Mouse (Mus musculus) embryonic facial prominence, embryonic 11.5 days (tissue): ENCODE measurements at regions not wholly inside any gene's neighbourhood (a gene's known extent, or its start where the extent isn't known, plus 50 kb on each side); places are given as distances from the start of the nearest gene placed in this dataset.

Experiments used
- ATAC-seq: fragments of 200-750 bp; cut with Nextera tagmentation; replicated peaks from 2 replicates; pipeline ENCODE4 v1.8.0; 2017; ENCODE audit warnings: low read depth; ENCODE audit not compliant: insufficient number of reproducible peaks, low FRiP score, low TSS enrichment
- DNase-seq: peaks from one replicate; pipeline ENCODE4 v3.0.0-alpha.2; 2015; ENCODE audit warnings: low spot score
- H3K27ac ChIP-seq: fragments of 300-500 bp; sonication (generic); replicated peaks from 2 replicates; pipeline ENCODE4 v1.5.1; 2014; ENCODE audit warnings: mild to moderate bottlenecking, low read depth, low read length, control low read depth
- H3K27me3 ChIP-seq: fragments of 300-500 bp; sonication (generic); 2 replicates; pipeline ENCODE4 v1.6.1; 2014; ENCODE audit warnings: mild to moderate bottlenecking, low read length, moderate library complexity, mixed read lengths; ENCODE audit not compliant: control insufficient read depth, insufficient read depth
- H3K36me3 ChIP-seq: fragments of 300-500 bp; sonication (generic); replicated peaks from 2 replicates; pipeline ENCODE4 v1.6.1; 2014; ENCODE audit warnings: low read depth, mild to moderate bottlenecking, low read length, moderate library complexity, mixed read lengths; ENCODE audit not compliant: control insufficient read depth, insufficient read depth
- H3K4me1 ChIP-seq: fragments of 300-500 bp; sonication (generic); 2 replicates; pipeline ENCODE4 v1.6.1; 2014; ENCODE audit warnings: low read length, mixed read lengths; ENCODE audit not compliant: control insufficient read depth, insufficient read depth
- H3K4me2 ChIP-seq: fragments of 300-500 bp; sonication (generic); 2 replicates; pipeline ENCODE4 v1.6.1; 2014; ENCODE audit warnings: low read depth, mild to moderate bottlenecking, control low read depth, low read length, moderate library complexity
- H3K4me3 ChIP-seq: fragments of 300-500 bp; sonication (generic); 2 replicates; pipeline ENCODE4 v1.5.1; 2014; ENCODE audit warnings: low read depth, low read length, control low read depth
- H3K9ac ChIP-seq: fragments of 300-500 bp; sonication (generic); replicated peaks from 2 replicates; pipeline ENCODE4 v1.6.1; 2014; ENCODE audit warnings: mild to moderate bottlenecking, control low read depth, low read length
- H3K9me3 ChIP-seq: fragments of 300-500 bp; sonication (generic); replicated peaks from 2 replicates; pipeline ENCODE4 v1.6.1; 2016; ENCODE audit warnings: mild to moderate bottlenecking, low read length, inconsistent platforms, mixed read lengths; ENCODE audit not compliant: control insufficient read depth
- WGBS: fragments of 180-500 bp; shearing (Covaris S2); extraction: QIAGEN DNeasy Blood & Tissue Kit; methylation state at CpG from one replicate; pipeline ENCODE4 v1.1.7; 2014; 5-methylcytosine and 5-hydroxymethylcytosine counted together

- H3K4me1 ChIP-seq = no peaks in the 10 kb centered on the region
- H3K9me3 ChIP-seq = no peaks in the 10 kb centered on the region
- H3K4me2 ChIP-seq = no peak overlapping the region
- no peaks in the 10 kb centered on the region for H3K27me3 ChIP-seq
- no peak overlapping the region for H3K9ac ChIP-seq
- 79% methylated on average over 2 of the region's 2 CpGs for WGBS
- no peak overlapping the region for H3K4me3 ChIP-seq
- DNase-seq = no peak
- H3K27ac ChIP-seq = no peak overlapping the region
- ATAC-seq = no peak
- no peaks in the 10 kb centered on the region for H3K36me3 ChIP-seq
Observed at GRCm38 (mm10) chr9:112993627-112994026, 714.4 kb downstream of the Pdcd6ip start.

- no peak for ATAC-seq
- no peaks in the 10 kb centered on the region for H3K9me3 ChIP-seq
Observed at GRCm38 (mm10) chr9:112992937-112993336, 715.1 kb downstream of the Pdcd6ip start.

DNA sequence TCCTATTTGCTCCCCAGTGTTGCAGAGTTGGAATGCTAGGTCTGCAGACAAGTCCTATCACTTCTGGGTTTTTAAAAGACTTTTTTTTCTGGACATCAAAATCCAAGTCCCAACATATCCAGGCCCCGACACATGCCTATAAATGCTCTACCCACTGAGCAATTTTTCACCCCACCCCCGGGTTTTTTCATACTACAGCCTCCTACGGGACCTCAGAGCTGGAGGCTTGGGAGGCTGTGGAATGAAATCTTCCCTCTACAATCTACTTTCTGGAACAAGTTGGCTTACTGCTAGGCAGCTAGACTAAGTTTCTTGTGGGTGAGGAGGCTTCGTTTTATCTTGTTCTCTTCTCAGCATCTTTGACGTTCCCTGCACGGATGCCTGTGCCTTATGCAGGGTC is 724.7 kb downstream of the Pdcd6ip start:
- no peak for DNase-seq
- H3K9ac ChIP-seq = no peak overlapping the region
- H3K4me3 ChIP-seq = no peak overlapping the region
- no peak for ATAC-seq
- 86% methylated on average over 6 of the region's 6 CpGs for WGBS
- H3K36me3 ChIP-seq = no peaks in the 10 kb centered on the region
- no peaks in the 10 kb centered on the region for H3K27me3 ChIP-seq
- no peaks in the 10 kb centered on the region for H3K9me3 ChIP-seq
- H3K4me2 ChIP-seq = no peak overlapping the region
- no peaks in the 10 kb centered on the region for H3K4me1 ChIP-seq
- no peak overlapping the region for H3K27ac ChIP-seq

More at GRCm38 (mm10) chr9:112992937-112993336, 715.1 kb downstream of the Pdcd6ip start:
- peak; percentile 34 for DNase-seq
- H3K4me3 ChIP-seq = no peak overlapping the region
- H3K27me3 ChIP-seq = no peaks in the 10 kb centered on the region
- H3K36me3 ChIP-seq = no peaks in the 10 kb centered on the region
- no peak overlapping the region for H3K27ac ChIP-seq
- no peak overlapping the region for H3K4me2 ChIP-seq
- no peak overlapping the region for H3K9ac ChIP-seq
- H3K4me1 ChIP-seq = no peaks in the 10 kb centered on the region
- WGBS = 54% methylated on average over 3 of the region's 3 CpGs

DNA sequence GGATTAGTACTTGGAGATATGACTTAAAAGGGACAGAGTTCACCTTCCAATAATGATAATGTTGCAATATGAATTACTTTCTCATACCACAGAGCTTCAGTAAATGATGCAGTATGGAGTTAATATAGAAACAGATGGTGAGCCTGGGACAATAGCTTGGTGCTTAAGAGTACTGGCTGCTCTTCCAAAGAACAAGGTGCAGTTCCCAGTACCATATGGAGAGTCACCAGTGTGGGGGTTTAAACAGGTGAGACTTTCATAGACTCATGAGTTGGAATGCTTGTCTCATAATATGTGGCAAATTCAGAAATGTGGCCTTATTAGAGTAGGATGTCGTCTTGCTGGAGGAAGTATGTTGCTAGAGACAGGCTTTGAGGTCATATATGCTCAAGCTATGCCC is 715.8 kb upstream of the Arpp21 start:
- WGBS = 59% methylated on average over 1 of the region's 1 CpGs
- H3K27me3 ChIP-seq = no peaks in the 10 kb centered on the region

DNA sequence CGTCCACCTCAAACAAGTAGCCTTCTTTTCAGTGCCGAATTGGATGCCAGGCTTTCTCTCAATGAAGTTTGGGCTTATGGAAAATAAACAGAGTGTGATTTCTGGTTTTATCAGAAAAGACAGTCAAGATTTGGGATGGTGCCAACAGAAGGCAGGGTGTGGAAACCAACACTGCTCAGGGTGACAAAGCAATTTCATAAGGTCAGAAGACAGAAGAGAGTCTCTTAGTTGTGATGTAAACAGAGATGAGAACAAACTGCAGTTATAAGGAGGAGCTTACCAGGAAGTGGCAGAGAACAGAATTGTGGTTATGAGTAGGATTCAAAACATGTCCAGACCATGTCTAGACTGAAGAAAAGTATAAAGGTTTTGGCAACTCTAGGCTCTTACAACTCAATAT is 714.3 kb upstream of the Arpp21 start:
- no peak for DNase-seq
- Histone ChIP-seq H3K4me2 (no peak overlapping the region), H3K27me3 (no peaks in the 10 kb centered on the region), H3K9me3 (no peaks in the 10 kb centered on the region), H3K27ac (no peak overlapping the region), H3K36me3 (no peaks in the 10 kb centered on the region), H3K4me1 (no peaks in the 10 kb centered on the region), H3K9ac (no peak overlapping the region), H3K4me3 (no peak overlapping the region)
- no peak for ATAC-seq
- WGBS = 80% methylated on average over 2 of the region's 2 CpGs

More for the DNA sequence above, 715.8 kb upstream of the Arpp21 start:
- Histone ChIP-seq H3K27ac (no peak overlapping the region), H3K9ac (no peak overlapping the region), H3K4me2 (no peak overlapping the region), H3K4me3 (no peak overlapping the region), H3K9me3 (no peaks in the 10 kb centered on the region), H3K4me1 (no peaks in the 10 kb centered on the region), H3K36me3 (no peaks in the 10 kb centered on the region)
- ATAC-seq (no peak), DNase-seq (no peak)

GRCm38 (mm10) chr9:112938781-112939180 is 703.0 kb upstream of the Arpp21 start:
- no peak overlapping the region for H3K4me3 ChIP-seq
- ATAC-seq (no peak), DNase-seq (no peak)
- no peaks in the 10 kb centered on the region for H3K9me3 ChIP-seq
- no peaks in the 10 kb centered on the region for H3K4me1 ChIP-seq
- H3K4me2 ChIP-seq = no peak overlapping the region
- H3K36me3 ChIP-seq = no peaks in the 10 kb centered on the region
- H3K27ac ChIP-seq = no peak overlapping the region
- H3K27me3 ChIP-seq = no peaks in the 10 kb centered on the region
- H3K9ac ChIP-seq = no peak overlapping the region

- no peak overlapping the region for H3K9ac ChIP-seq
Observed at GRCm38 (mm10) chr9:112909311-112910101, 673.8 kb upstream of the Arpp21 start.

DNA sequence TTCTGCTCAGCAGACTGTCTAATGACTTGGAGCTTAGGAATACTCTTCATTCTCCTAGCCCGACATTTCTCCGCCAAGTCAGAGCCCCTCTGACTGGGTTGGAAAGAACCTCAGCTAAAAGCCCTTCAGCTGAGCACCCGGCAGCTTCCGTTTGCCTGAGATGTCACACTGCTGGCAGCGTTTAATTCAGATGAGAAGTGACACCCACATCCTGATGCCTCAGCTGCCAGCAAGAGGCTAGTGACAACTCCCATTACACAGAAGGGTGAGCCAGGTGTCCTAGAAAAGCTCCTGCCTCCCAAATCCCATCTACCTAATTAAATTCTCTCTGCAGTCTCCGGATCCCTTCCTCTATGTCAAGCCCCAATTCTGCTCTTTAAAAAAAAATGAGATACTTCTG is 670.2 kb upstream of the Arpp21 start:
- Histone ChIP-seq H3K4me3 (no peak overlapping the region), H3K27ac (no peak overlapping the region), H3K9ac (no peak overlapping the region), H3K4me2 (no peak overlapping the region), H3K9me3 (no peaks in the 10 kb centered on the region), H3K36me3 (no peaks in the 10 kb centered on the region), H3K4me1 (no peaks in the 10 kb centered on the region), H3K27me3 (no peaks in the 10 kb centered on the region)
- no peak for ATAC-seq
- no peak for DNase-seq
- 84% methylated on average over 6 of the region's 6 CpGs for WGBS

More at GRCm38 (mm10) chr9:112909311-112910101, 673.8 kb upstream of the Arpp21 start:
- no peaks in the 10 kb centered on the region for H3K4me1 ChIP-seq
- H3K4me3 ChIP-seq = no peak overlapping the region
- WGBS = 73% methylated on average over 6 of the region's 6 CpGs
- no peaks in the 10 kb centered on the region for H3K27me3 ChIP-seq
- H3K27ac ChIP-seq = no peak overlapping the region
- no peak for DNase-seq
- H3K9me3 ChIP-seq = no peaks in the 10 kb centered on the region
- no peak overlapping the region for H3K4me2 ChIP-seq
- no peaks in the 10 kb centered on the region for H3K36me3 ChIP-seq
- ATAC-seq = no peak
